Mouse (Mus musculus) lung, adult 2 months (tissue): Measurements from ENCODE around the gene Ptprm. TPM values are rescaled to one million over a fixed set of nuclear protein-coding genes. Genes with fewer than 3 reads are reported as not detected.

Experiments used
- DNase-seq: peaks from one replicate; pipeline ENCODE4 v3.0.0; 2022
- H3K4me1 ChIP-seq: fragments of 200-500 bp; 2 replicates; pipeline ENCODE4 v1.6.1; 2011; ENCODE audit warnings: low read length; ENCODE audit not compliant: control insufficient read depth, insufficient read depth
- H3K4me3 ChIP-seq: fragments of 200-500 bp; replicated peaks from 2 replicates; pipeline ENCODE3; 2011; ENCODE audit warnings: low read depth, mild to moderate bottlenecking, control low read depth, low read length; ENCODE audit errors: extremely low read depth
- CTCF ChIP-seq: fragments of 200-500 bp; IDR thresholded peaks from 2 replicates; pipeline ENCODE4 v1.5.1; 2011; ENCODE audit warnings: mild to moderate bottlenecking, low read length, control low read depth; ENCODE audit not compliant: insufficient read depth
- POLR2A ChIP-seq: fragments of 200-500 bp; IDR thresholded peaks from 2 replicates; pipeline ENCODE4 v1.6.1; 2011; ENCODE audit warnings: low read depth, mild to moderate bottlenecking, control low read depth, low read length, borderline replicate concordance; ENCODE audit errors: extremely low read depth
- WGBS: fragments of 180-500 bp; shearing (Covaris S2); methylation state at CpG from one replicate; pipeline ENCODE4 v1.1.7; 2018; 5-methylcytosine and 5-hydroxymethylcytosine counted together
- polyA plus RNA-seq: library from polyadenylated mRNA; depleted of rRNA; stranded (reverse); fragments of >200 nt; gene quantifications from 2 replicates; pipeline ENCODE4 v1.2.3, GENCODE M21; 2012

Gene Ptprm
- polyA plus RNA-seq, 1 experiment, result 69.9 TPM

- WGBS, result 46% methylated on average over 7 of the region's 7 CpGs
- DNase-seq, result no peak
- TF ChIP-seq POLR2A (no peak), CTCF (no peak)
- Histone ChIP-seq H3K4me3 (no peak overlapping the region), H3K4me1 (peaks cover 15% of the 10 kb centered on the region)
Observed at GRCm38 (mm10) chr17:67118676-67119340, 235.4 kb downstream of the Ptprm start.

DNA sequence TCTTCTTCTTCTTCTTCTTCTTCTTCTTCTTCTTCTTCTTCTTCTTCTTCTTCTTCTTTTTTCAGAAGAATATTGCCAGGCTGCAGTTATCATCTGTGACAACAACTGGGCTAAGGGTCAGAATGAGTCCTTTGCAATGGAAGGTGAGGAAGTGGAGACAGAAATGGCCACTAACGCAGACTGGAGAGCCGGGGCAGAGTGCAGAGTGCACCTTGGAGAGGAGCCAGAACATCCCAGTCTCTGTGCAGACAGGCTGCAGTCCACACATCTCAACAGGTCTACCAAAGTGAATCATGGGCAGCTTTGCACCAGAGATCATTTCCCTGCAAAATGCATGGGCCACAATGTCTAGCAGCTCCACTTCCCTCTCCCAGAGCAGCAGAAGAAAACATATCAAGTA lies 239.4 kb downstream of the Ptprm start:
- 0 out of 2 replicates have a peak, but pooled peaks cover 4% of the 10 kb centered on the region for H3K4me1 ChIP-seq
- H3K4me3 ChIP-seq, result no peak overlapping the region
- WGBS, result 38% methylated on average over 2 of the region's 2 CpGs
- TF ChIP-seq POLR2A, result no peak
- TF ChIP-seq CTCF, result no peak
- DNase-seq, result no peak

DNA sequence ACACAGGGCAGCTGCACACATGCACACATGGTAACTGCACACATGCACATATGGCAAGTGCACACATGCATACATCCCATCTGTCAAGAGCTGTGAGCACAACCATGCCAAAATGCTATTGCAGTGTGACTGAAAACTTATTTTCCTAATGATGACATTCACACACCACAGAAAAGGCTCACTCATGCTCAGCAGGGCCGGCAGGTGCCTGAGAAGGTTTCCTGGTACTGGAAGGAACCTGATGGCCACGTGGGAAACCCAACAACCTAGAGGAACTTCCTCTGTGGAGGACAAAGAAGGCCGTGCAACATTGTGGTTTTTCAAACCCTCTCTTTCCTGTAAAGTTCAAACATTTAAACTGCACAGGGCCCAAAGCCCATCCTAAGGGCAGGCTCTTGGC lies 241.6 kb downstream of the Ptprm start:
- Histone ChIP-seq H3K4me3 (no peak overlapping the region), H3K4me1 (0 out of 2 replicates have a peak, but pooled peaks cover 4% of the 10 kb centered on the region)
- TF ChIP-seq POLR2A, result no peak
- TF ChIP-seq CTCF, result no peak
- DNase-seq, result no peak
- WGBS, result 45% methylated on average over 3 of the region's 3 CpGs

GRCm38 (mm10) chr17:67106176-67106575 lies 248.1 kb downstream of the Ptprm start:
- DNase-seq, result no peak
- Histone ChIP-seq H3K4me1 (no peaks in the 10 kb centered on the region), H3K4me3 (no peak overlapping the region)
- 86% methylated on average over 2 of the region's 2 CpGs for WGBS
- no peak for TF ChIP-seq CTCF
- no peak for TF ChIP-seq POLR2A

DNA sequence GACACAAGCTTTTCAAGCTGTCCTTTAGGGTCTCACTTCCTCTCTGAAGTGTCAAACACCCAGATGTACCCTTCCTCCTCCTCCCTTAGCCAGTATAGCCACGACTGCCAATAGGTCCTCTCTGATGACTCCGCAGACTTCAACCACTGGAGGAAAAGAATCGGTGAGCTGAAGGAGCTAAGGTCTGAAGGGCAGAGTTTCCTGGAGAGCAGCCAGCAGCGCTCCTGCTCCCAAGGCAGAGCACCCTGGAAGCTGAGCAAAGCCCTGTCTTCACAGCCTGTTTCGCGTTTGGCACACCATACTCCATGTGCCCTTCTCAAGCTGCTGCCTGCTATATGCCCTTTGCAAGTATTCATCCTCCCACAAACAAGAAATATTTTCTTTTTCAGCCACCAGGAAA lies 252.2 kb downstream of the Ptprm start:
- H3K4me3 ChIP-seq, result no peak overlapping the region
- DNase-seq, result no peak
- 48% methylated on average over 6 of the region's 6 CpGs for WGBS
- TF ChIP-seq POLR2A (no peak), CTCF (no peak)
- H3K4me1 ChIP-seq, result peaks cover 5% of the 10 kb centered on the region; the same call in 1 of the 2 replicates

GRCm38 (mm10) chr17:67090997-67091396 lies 263.3 kb downstream of the Ptprm start:
- WGBS, result 77% methylated on average over 5 of the region's 5 CpGs
- DNase-seq, result no peak
- Histone ChIP-seq H3K4me1 (peaks cover 6% of the 10 kb centered on the region; the same call in 1 of the 2 replicates), H3K4me3 (no peak overlapping the region)
- no peak for TF ChIP-seq POLR2A
- no peak for TF ChIP-seq CTCF

DNA sequence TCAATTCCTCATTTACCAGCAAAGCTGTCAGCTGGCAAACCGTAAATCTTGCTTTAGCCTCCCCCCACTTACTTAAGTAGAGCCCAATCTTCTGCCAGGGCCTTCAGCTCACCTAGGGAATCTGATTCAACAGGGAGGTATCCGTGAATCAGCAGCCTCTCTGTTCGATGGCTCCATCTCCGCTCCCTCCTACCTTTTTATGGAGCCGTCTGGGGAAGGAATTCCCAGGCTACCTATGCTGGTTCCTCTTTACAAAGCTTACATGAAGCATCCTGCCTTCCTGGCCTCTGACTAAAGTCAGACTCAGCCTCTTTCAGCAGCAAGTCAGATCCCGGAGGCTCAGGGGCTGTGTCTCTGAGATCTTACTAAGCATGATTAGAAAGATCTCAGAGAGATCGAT lies 264.1 kb downstream of the Ptprm start:
- WGBS, result 84% methylated on average over 7 of the region's 7 CpGs
- no peak for DNase-seq
- TF ChIP-seq POLR2A, result no peak
- TF ChIP-seq CTCF, result no peak
- H3K4me1 ChIP-seq, result peaks cover 6% of the 10 kb centered on the region; the same call in 1 of the 2 replicates
- H3K4me3 ChIP-seq, result no peak overlapping the region

- peaks cover 6% of the 10 kb centered on the region; the same call in 1 of the 2 replicates for H3K4me1 ChIP-seq
- no peak overlapping the region for H3K4me3 ChIP-seq
- TF ChIP-seq POLR2A (no peak), CTCF (no peak)
- DNase-seq, result no peak
- WGBS, result 40% methylated on average over 3 of the region's 3 CpGs
Observed at GRCm38 (mm10) chr17:67089611-67090010, 264.6 kb downstream of the Ptprm start.

GRCm38 (mm10) chr17:67087585-67087984 lies 266.7 kb downstream of the Ptprm start:
- peaks cover 3% of the 10 kb centered on the region; the same call in 1 of the 2 replicates for H3K4me1 ChIP-seq
- 67% methylated on average over 5 of the region's 5 CpGs for WGBS
- no peak for DNase-seq
- TF ChIP-seq POLR2A (no peak), CTCF (peak; percentile 35)
- no peak overlapping the region for H3K4me3 ChIP-seq

DNA sequence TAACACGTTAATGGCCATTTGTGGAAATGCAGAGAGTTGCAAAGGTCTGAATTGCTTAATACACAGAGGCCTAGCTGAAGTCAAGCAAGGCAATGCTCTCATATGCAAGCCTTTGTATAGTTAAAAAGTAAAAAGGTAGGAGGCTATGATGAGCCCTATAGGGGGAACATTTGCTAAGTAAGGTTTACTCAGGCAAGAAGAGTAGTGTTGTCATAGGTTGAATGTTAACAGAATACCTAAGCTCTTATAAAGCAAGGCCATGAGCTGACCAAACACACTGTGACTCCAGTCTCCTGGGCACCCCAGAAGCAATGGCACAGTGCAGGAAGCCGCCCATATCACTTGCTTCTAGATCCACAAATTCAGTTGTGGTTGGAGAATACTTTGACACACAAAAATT lies 267.4 kb downstream of the Ptprm start:
- TF ChIP-seq CTCF (no peak), POLR2A (no peak)
- DNase-seq, result no peak

More for the DNA sequence above, 267.4 kb downstream of the Ptprm start:
- H3K4me3 ChIP-seq, result no peak overlapping the region
- 87% methylated on average over 2 of the region's 2 CpGs for WGBS
- H3K4me1 ChIP-seq, result peaks cover 6% of the 10 kb centered on the region; the same call in 1 of the 2 replicates
